Mouse (Mus musculus) liver, embryonic 16.5 days (tissue): ENCODE results near the gene Ap3b2. TPM values are rescaled to one million over a fixed set of nuclear protein-coding genes. Genes with fewer than 3 reads are reported as not detected.

Source experiments
- ATAC-seq: fragments of 200-750 bp; cut with Nextera tagmentation; 2 replicates; pipeline ENCODE4 v1.8.0; 2017; ENCODE audit warnings: low read depth, mild to moderate bottlenecking, moderate number of reproducible peaks, moderate library complexity
- H3K27ac ChIP-seq: fragments of 300-500 bp; sonication (generic); 2 replicates; pipeline ENCODE4 v1.5.1; 2014; ENCODE audit warnings: mild to moderate bottlenecking, low read length
- H3K27me3 ChIP-seq: fragments of 300-500 bp; sonication (generic); 2 replicates; pipeline ENCODE4 v1.6.1; 2014; ENCODE audit warnings: low read depth, low read length, mixed read lengths; ENCODE audit not compliant: control insufficient read depth, insufficient read depth
- H3K36me3 ChIP-seq: fragments of 300-500 bp; sonication (generic); 2 replicates; pipeline ENCODE4 v1.6.1; 2014; ENCODE audit warnings: mild to moderate bottlenecking; ENCODE audit not compliant: control insufficient read depth, insufficient read depth
- H3K4me1 ChIP-seq: fragments of 300-500 bp; sonication (generic); 2 replicates; pipeline ENCODE4 v1.6.1; 2014; ENCODE audit warnings: low read depth, low read length, mixed read lengths; ENCODE audit not compliant: control insufficient read depth
- H3K4me2 ChIP-seq: fragments of 300-500 bp; sonication (generic); 2 replicates; pipeline ENCODE4 v1.6.1; 2014; ENCODE audit warnings: low read depth, low read length, mixed read lengths
- H3K4me3 ChIP-seq: fragments of 300-500 bp; sonication (generic); 2 replicates; pipeline ENCODE4 v1.5.1; 2014; ENCODE audit warnings: low read depth, mild to moderate bottlenecking, low read length
- H3K9ac ChIP-seq: fragments of 300-500 bp; sonication (generic); 2 replicates; pipeline ENCODE4 v1.6.1; 2014; ENCODE audit warnings: low read depth, low read length
- H3K9me3 ChIP-seq: fragments of 300-500 bp; sonication (generic); replicated peaks from 2 replicates; pipeline ENCODE4 v1.6.1; 2016; ENCODE audit warnings: low read length; ENCODE audit not compliant: control insufficient read depth
- WGBS: fragments of 180-500 bp; shearing (Covaris S2); extraction: QIAGEN DNeasy Blood & Tissue Kit; methylation state at CpG from one replicate; pipeline ENCODE4 v1.1.7; 2014; ENCODE audit not compliant: insufficient replicate concordance; 5-methylcytosine and 5-hydroxymethylcytosine counted together
- polyA plus RNA-seq: library from polyadenylated mRNA; unstranded; fragments of >200 nt; fragmentation: Nextera tagmentation; extraction: Ambion mirVana; gene quantifications from 2 replicates; pipeline ENCODE4 v1.2.1, GENCODE M21; 2015

Ap3b2 gene
- polyA plus RNA-seq, 1 experiment from 2014 or later, result 0.07 TPM

DNA sequence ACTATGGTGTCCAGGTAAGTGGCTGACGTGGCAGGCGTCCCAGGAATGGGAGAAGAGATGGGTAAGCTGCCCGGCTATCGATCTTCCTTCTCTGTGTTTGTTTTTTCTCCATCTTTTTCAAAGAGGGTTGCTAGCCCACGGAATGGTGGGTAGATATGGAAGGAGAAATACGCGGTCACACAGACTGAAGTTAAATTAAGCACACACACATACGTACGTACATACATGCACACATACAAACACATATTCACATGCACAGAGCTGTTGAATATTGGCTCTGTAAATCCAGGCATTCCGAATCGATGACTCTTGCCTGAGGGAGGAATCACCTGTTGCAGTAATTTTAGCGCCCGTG lies 29.9 kb upstream of the Ap3b2 start:
- H3K36me3 ChIP-seq, result peaks cover 3% of the 10 kb centered on the region; the same call in 1 of the 2 replicates
- no peaks in the 10 kb centered on the region for H3K9me3 ChIP-seq
- H3K4me1 ChIP-seq, result peaks cover 14% of the 10 kb centered on the region
- 6% methylated on average over 13 of the region's 13 CpGs for WGBS
- H3K27ac ChIP-seq, result peak overlapping the region; percentile 86
- H3K9ac ChIP-seq, result peak overlapping the region; percentile 83
- H3K4me3 ChIP-seq, result peak overlapping the region; percentile 76
- H3K4me2 ChIP-seq, result peak overlapping the region; percentile 93
- no peaks in the 10 kb centered on the region for H3K27me3 ChIP-seq
- peak; percentile 17; the same call in 1 of the 2 replicates for ATAC-seq

DNA sequence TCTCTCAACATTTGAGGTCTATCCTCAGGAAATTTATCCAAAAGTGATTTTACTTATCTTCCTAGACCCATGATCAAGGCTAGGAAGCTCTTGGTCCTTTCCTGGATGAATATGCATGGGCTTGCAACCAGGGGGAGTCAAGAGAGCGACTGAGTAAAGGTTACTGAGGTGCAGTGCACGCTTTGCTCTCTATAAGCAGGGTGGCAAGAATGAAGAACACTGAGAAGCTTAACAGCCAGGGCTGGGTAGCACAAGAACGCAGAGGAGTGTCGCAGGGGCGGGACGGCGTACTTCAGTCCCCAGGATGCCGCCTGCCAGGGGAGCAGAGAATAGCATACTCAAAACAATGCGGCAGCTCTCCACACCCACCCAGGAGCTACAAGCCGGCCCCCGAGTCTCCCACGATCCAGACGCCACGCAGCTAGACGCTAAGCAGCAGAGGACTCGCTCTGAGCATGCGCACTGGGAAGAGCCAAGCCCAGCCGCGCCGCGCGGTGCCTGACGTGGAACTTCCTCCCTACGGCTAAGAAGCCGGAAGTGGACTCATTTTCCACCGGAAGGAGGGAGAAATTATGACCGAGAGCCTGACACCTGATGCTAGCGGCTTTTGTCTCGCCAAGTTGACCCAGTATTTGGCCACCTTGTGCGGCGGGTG lies 29.4 kb upstream of the Ap3b2 start:
- Histone ChIP-seq H3K36me3 (peaks cover 3% of the 10 kb centered on the region; the same call in 1 of the 2 replicates), H3K9me3 (no peaks in the 10 kb centered on the region), H3K27me3 (no peaks in the 10 kb centered on the region), H3K4me1 (peaks cover 14% of the 10 kb centered on the region), H3K4me2 (peak overlapping the region; percentile 93), H3K4me3 (peak overlapping the region; percentile 76), H3K9ac (peak overlapping the region; percentile 83), H3K27ac (peak overlapping the region; percentile 86)
- peak; percentile 95 for ATAC-seq
- under 1% methylated on average over 31 of the region's 31 CpGs for WGBS

DNA sequence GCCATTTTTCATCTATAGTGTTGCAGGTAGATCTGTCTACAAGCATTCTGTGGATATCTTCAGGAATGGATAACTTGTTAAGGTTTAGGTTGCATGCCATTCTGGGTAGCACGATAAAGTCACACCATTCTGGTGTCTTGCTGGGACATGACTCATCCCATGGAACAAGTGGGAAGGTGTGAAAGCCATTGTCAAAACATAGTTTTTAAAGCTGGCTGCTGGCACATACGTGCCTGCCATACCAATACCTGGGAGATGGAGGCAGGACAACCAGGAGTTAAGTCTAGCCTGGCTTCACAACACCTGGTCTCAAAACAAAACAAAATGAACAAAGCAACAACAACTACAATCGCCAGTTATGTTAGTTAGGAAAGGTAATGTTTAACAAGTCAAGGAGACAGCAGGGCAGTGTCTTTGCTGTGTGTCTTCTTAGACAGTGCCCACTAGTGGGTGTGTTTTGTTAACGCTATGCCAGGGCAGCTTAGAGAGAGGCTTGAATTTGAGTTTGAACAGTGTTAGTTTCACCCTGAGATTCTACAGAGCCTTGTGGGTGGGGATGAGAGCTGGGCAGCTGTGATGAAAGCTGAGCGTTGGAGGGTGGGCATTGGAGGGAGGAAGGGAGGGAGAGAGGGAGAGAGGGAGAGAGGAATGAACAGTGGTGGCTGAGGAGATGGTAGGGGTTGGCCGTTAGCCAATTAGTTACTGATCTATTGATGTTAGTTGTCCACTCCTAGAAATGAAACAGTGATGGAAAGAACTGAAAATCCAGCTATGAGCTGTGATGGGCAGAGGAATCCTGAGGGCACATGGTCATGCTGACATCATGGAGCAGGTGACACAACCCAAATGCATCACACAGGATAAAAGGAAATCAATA lies 22.7 kb upstream of the Ap3b2 start:
- Histone ChIP-seq H3K36me3 (no peaks in the 10 kb centered on the region), H3K27me3 (no peaks in the 10 kb centered on the region; the same call in 1 of the 2 replicates), H3K4me1 (no peaks in the 10 kb centered on the region), H3K4me3 (no peak overlapping the region), H3K9me3 (no peaks in the 10 kb centered on the region), H3K9ac (no peak overlapping the region), H3K4me2 (no peak overlapping the region), H3K27ac (no peak overlapping the region)
- ATAC-seq, result no peak
- 57% methylated on average over 6 of the region's 6 CpGs for WGBS

DNA sequence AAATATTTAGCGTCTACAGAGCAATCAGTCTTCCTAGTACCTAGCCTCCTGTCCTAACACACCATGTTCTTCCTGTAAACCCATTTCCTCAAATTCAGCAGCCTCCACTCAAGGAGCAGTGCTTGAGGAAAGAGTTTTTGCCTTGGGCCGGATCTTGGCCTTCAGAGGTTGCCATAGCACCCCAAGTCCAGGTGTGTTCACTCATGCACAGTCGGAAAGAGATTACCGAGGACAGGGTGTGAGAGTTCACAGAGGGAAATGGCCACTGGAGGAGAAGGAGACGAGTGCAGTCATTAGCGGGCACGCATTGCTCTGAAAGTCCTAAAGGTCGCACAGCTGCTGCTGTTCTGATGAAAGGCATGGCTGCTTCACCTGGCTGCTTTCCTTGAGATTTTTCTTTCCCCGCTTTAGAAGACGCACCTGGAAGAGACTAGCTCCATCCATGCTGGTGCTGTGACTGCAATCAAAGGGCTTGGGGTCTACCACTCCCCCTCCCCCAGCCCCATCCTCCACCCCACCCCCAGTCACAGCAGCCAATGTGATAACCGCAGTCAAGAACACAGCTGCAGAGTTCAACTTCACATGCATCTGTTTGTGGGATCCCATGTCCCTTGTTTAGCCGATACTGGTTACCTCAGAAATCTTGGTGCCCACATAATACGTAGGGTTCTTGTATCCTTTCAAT lies 21.3 kb upstream of the Ap3b2 start:
- no peaks in the 10 kb centered on the region; the same call in 1 of the 2 replicates for H3K27me3 ChIP-seq
- H3K9ac ChIP-seq, result no peak overlapping the region
- H3K4me2 ChIP-seq, result no peak overlapping the region
- no peak overlapping the region for H3K4me3 ChIP-seq
- 49% methylated on average over 13 of the region's 13 CpGs for WGBS
- no peak for ATAC-seq
- no peaks in the 10 kb centered on the region for H3K36me3 ChIP-seq
- H3K4me1 ChIP-seq, result no peaks in the 10 kb centered on the region
- H3K9me3 ChIP-seq, result no peaks in the 10 kb centered on the region
- H3K27ac ChIP-seq, result no peak overlapping the region

DNA sequence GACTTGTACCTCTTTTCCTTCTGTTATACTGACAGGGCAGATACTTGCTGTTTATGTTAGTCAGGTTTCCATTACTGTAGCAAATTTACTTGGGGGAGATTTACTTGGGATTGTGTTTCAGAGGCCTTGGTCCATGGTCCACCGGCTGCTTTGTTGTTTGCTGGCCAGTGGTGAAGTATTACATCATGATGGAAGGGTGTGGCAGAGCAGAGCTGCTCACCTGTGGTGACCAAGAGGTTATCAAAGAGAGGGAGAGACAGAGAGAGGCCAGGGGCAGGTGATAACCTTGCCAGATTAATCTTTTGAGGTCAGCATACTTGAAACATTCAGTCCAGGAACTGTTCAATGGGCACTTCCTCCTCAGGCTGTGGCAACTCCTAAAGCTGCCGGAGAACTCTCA lies 7.3 kb upstream of the Ap3b2 start:
- no peaks in the 10 kb centered on the region for H3K4me1 ChIP-seq
- H3K9me3 ChIP-seq, result no peaks in the 10 kb centered on the region
- H3K27me3 ChIP-seq, result no peaks in the 10 kb centered on the region
- H3K9ac ChIP-seq, result no peak overlapping the region
- H3K4me2 ChIP-seq, result no peak overlapping the region
- WGBS, result 51% methylated on average over 2 of the region's 2 CpGs
- no peaks in the 10 kb centered on the region for H3K36me3 ChIP-seq
- no peak overlapping the region for H3K4me3 ChIP-seq
- H3K27ac ChIP-seq, result no peak overlapping the region
- no peak for ATAC-seq

DNA sequence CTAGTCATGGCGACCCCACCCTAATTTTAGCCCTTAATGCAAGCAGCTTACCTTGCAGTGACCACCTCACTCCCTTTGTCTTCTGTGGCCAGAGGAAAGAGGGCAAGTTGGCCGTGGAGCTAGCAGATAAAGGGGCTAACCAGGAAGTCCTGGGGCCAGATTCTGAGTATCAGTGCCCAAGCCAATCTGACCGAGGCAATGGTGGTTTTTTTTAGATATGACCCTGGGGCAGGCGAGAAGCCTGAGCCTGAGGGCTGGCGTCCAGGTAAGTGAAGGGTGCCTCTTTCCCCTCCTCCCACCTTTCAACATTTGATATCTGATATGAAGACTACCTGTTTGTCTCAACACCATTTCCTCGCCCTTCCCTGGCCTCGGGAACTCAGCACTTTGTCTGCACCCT lies 4.5 kb upstream of the Ap3b2 start, which contains the start of gene BC048679:
Gene BC048679 (minus strand): TSS at position 101 of the 400 bp plus-strand sequence.
- 42% methylated on average over 7 of the region's 7 CpGs for WGBS
- no peak for ATAC-seq

DNA sequence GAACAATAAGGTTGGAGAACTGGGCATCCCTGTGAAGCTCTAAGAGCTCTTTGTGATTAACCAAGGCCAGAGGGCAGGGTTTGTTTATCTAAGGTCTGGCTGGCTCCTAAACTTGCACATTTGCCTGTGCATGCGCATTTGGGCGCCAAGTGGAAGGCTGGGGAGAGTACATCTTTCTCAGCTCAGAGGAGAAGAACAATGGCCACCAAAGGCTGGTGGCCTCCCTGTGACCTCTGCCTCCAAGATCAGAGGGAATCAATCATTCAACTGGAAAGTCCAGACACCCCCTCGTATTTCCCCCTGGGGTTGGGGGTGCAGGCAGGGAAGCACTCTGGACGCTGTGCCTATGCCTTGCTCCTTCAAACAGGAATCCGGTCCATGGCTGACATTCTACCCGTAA lies 3.4 kb upstream of the Ap3b2 start:
- Histone ChIP-seq H3K4me2 (no peak overlapping the region), H3K27me3 (peaks cover 19% of the 10 kb centered on the region), H3K9me3 (no peaks in the 10 kb centered on the region), H3K36me3 (no peaks in the 10 kb centered on the region), H3K4me1 (no peaks in the 10 kb centered on the region), H3K4me3 (no peak overlapping the region), H3K9ac (no peak overlapping the region), H3K27ac (no peak overlapping the region)
- no peak for ATAC-seq
- 42% methylated on average over 6 of the region's 6 CpGs for WGBS

More for the DNA sequence above, 4.5 kb upstream of the Ap3b2 start, which contains the start of gene BC048679:
- no peak within 1 kb of the TSS for H3K4me3 ChIP-seq
- no peak within 1 kb of the TSS for H3K27ac ChIP-seq
- no peaks in the 10 kb centered on the region for H3K4me1 ChIP-seq
- H3K4me2 ChIP-seq, result no peak within 1 kb of the TSS
- H3K9me3 ChIP-seq, result no peaks in the 10 kb centered on the region
- no peaks in the 10 kb centered on the region for H3K36me3 ChIP-seq
- H3K27me3 ChIP-seq, result peaks cover 11% of the 10 kb centered on the region
- no peak within 1 kb of the TSS for H3K9ac ChIP-seq

DNA sequence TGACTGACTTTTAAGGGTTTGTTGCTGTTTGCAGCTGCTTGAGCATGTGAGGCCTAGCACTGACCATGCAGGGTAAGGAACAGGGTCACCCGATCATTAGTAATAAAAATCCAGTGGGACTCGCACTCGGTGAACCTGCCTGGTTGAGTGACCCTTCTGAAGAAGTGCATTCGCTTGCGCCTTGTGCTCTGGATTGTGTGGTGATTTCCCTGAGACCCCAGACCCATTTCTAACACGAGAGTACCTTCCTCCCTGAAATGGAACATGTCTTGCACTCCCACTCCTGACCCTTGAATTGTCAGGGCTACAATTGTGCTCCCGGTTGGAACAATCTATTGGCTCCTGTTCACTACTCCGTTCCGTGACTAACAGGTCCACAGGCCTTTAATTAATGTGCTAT lies 1.1 kb downstream of the Ap3b2 start:
- Histone ChIP-seq H3K27ac (no peak overlapping the region), H3K36me3 (no peaks in the 10 kb centered on the region), H3K27me3 (peaks cover 19% of the 10 kb centered on the region), H3K4me2 (no peak overlapping the region), H3K9ac (no peak overlapping the region), H3K4me3 (no peak overlapping the region), H3K4me1 (no peaks in the 10 kb centered on the region), H3K9me3 (no peaks in the 10 kb centered on the region)
- ATAC-seq, result no peak
- 48% methylated on average over 9 of the region's 9 CpGs for WGBS
